Mouse (Mus musculus) liver, postnatal 0 days (tissue): ENCODE data around the gene Hist1h2bk.

Source experiments
- CTCF ChIP-seq: sonication (generic); IDR thresholded peaks from 2 replicates; pipeline ENCODE4 v1.5.1; 2016; ENCODE audit warnings: antibody characterized with exemption, low read depth
- EP300 ChIP-seq: IDR thresholded peaks from 2 replicates; pipeline ENCODE4 v1.6.1; 2016; ENCODE audit warnings: antibody characterized with exemption, low read depth, mild to moderate bottlenecking

DNA sequence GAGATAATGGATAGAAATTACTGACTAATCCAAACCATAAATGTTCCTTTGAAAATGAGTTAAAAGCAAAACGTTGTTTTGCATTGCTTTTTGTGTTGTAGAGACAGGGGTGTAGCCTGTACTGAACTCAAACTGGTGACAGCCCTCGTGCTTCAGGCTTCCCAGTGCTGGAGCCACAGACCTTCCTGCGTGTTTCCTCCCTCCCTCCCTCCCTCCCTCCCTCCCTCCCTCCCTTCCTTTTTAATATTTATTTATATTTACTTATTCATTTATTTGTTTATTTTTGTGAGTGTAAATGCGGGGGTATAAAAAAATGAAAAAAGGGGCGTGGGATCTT, 15.8 kb downstream of the Hist1h2bk start:
- TF ChIP-seq CTCF (no peak), EP300 (no peak)
